Mouse (Mus musculus): ENCODE results near the gene Pde6d. TPM values are rescaled to one million over a fixed set of nuclear protein-coding genes. Genes with fewer than 3 reads are reported as not detected.
A peak's percentile ranks its signal among the peaks of the same experiment; 100 is the strongest.
"Not testable (repeated sequence)": the region's sequence is repeated elsewhere in the genome, so short reads cannot be mapped to it uniquely, and the experiment has no call there.

The Pde6d gene
- polyA plus RNA-seq, 1 experiment from 2014 or later = 44.0 TPM

DNA sequence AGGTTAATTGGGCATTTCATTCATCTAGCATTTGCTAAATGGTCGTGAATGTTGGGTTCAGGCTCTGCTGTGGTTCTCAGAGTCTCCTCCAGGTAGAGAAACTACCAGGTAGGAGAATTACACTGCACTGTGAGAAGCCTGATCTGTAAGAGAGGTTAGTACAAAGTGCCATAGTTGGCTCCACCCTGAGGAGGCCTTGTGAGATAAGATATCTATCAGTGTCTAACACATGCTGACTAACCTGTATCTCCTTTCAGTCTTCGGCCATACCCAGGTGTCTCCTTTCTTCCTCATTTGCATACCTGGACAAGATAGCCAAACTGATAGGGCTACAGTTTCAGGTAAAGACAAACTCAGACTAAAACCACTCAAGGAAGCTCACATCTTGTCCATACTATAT, 19.8 kb downstream of the Pde6d start:
- 42% methylated on average over 2 of the region's 2 CpGs for WGBS (ENCODE audit: insufficient replicate concordance)

DNA sequence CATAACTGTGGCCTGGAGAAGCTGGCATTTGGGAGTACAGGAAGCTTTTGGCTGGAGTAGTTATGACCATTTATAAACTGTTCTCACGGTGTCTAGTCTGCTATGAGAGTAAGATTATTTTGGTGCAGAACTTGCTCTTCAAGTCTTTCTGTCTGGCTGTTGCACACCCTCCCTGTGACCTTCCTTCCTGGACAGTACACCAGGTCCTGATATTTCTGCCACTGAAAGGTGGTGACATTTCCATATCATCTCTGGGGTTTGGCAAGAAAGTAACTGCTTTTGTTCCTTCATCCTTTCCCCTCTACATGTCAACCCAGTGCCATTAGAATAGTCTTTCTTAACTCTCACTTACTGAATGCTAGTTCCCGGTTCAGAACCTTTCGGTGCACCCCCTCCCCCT, 23.2 kb downstream of the Pde6d start:
- Histone ChIP-seq H3K27me3 (replicated peaks) (no peaks in the 10 kb centered on the region), H3K4me3 (no peak overlapping the region), H3K36me3 (peaks cover 31% of the 10 kb centered on the region), H3K4me2 (no peak overlapping the region), H3K9ac (no peak overlapping the region), H3K27ac (no peak overlapping the region), H3K9me3 (replicated peaks) (no peaks in the 10 kb centered on the region), H3K4me1 (peaks cover 34% of the 10 kb centered on the region)
- 67% methylated on average over 3 of the region's 3 CpGs for WGBS (ENCODE audit: insufficient replicate concordance)
- no peak for ATAC-seq

More for the DNA sequence above, 19.8 kb downstream of the Pde6d start:
- Histone ChIP-seq H3K27me3 (replicated peaks) (no peaks in the 10 kb centered on the region), H3K4me2 (no peak overlapping the region), H3K9me3 (replicated peaks) (no peaks in the 10 kb centered on the region), H3K4me1 (peaks cover 29% of the 10 kb centered on the region), H3K4me3 (no peak overlapping the region), H3K27ac (no peak overlapping the region), H3K36me3 (peaks cover 26% of the 10 kb centered on the region), H3K9ac (no peak overlapping the region)
- peak; percentile 59; the same call in 1 of the 2 replicates for ATAC-seq

DNA sequence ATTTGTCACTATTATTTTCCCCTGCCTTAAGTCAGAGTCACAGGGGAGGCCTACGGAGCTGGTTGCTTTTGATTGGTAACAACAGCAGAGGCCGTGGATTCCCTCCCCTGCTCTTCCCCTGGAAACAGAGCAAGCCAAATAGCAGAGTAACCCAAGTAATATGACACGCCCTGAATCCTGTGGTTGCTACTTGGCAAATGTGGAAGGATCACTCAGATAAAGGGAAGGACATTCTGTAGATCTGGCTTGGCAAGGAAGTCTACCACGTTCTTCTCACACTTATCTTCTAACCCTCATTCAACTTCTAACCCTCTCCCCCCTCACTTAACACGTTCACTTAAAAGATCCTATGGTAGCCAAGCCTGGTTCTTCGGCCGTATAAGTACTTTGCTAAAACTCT, 24.6 kb downstream of the Pde6d start:
- H3K27ac ChIP-seq = no peak overlapping the region
- peak overlapping the region; percentile 18; the same call in 1 of the 2 replicates for H3K4me2 ChIP-seq
- no peaks in the 10 kb centered on the region for H3K27me3 ChIP-seq (replicated peaks)
- 0 out of 2 replicates have a peak overlapping the region, but pooled peaks have one; percentile 39 for H3K9ac ChIP-seq
- 26% methylated on average over 7 of the region's 7 CpGs for WGBS (ENCODE audit: insufficient replicate concordance)
- peak; percentile 66 for ATAC-seq
- H3K4me3 ChIP-seq = no peak overlapping the region
- no peaks in the 10 kb centered on the region for H3K9me3 ChIP-seq (replicated peaks)
- peaks cover 32% of the 10 kb centered on the region for H3K4me1 ChIP-seq
- peaks cover 18% of the 10 kb centered on the region for H3K36me3 ChIP-seq

DNA sequence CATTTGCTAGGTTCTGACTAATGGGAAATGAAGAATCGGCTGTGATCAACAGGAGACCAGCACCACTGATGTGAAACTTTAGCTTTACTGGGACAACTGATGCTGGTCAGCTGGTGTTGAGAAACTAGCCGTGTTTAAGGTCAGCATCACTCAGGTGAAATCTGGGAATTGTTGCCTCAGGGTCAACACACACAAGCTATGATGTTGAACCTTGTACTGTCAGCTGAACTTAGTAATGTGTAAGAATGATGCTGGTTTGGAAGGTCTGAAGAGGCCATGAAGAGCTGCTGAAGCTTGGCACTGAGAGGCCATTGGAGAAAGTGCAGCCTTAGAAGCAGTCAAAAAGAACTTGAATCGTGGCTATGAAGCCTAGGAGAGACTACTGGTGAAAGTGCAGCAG, 26.8 kb downstream of the Pde6d start:
- Histone ChIP-seq H3K27me3 (replicated peaks) (no peaks in the 10 kb centered on the region), H3K27ac (no peak overlapping the region), H3K4me2 (no peak overlapping the region), H3K36me3 (peaks cover 13% of the 10 kb centered on the region), H3K4me1 (peaks cover 41% of the 10 kb centered on the region), H3K9me3 (replicated peaks) (no peaks in the 10 kb centered on the region), H3K9ac (no peak overlapping the region), H3K4me3 (no peak overlapping the region)
- ATAC-seq = no peak
- 76% methylated on average over 3 of the region's 3 CpGs for WGBS (ENCODE audit: insufficient replicate concordance)

DNA sequence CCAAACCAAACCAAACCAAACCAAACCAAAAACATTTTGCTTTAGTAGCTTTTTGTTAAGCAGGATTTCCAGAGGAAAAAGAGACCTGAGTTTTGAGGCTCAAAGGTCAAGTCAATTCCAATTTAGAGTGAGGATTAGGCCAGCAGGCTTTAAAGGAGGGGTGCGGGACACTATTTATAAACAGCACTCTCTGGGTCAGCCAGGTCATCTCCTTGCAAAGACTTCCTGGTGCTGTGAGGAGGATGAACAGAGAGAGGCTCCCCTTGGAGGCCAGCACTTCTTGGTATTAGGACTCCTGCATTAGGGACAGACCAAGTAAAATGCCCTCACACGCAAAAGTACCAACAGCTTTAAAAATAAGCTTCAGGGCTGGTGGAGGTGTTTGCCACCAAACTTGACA, 30.6 kb downstream of the Pde6d start:
- no peak overlapping the region for H3K4me2 ChIP-seq
- no peak overlapping the region for H3K9ac ChIP-seq
- H3K4me3 ChIP-seq = no peak overlapping the region
- H3K36me3 ChIP-seq = peaks cover 16% of the 10 kb centered on the region
- WGBS (ENCODE audit: insufficient replicate concordance) = 80% methylated on average over 2 of the region's 2 CpGs
- no peaks in the 10 kb centered on the region for H3K27me3 ChIP-seq (replicated peaks)
- no peak for ATAC-seq
- no peak overlapping the region for H3K27ac ChIP-seq
- peaks cover 25% of the 10 kb centered on the region for H3K4me1 ChIP-seq
- no peaks in the 10 kb centered on the region for H3K9me3 ChIP-seq (replicated peaks)

DNA sequence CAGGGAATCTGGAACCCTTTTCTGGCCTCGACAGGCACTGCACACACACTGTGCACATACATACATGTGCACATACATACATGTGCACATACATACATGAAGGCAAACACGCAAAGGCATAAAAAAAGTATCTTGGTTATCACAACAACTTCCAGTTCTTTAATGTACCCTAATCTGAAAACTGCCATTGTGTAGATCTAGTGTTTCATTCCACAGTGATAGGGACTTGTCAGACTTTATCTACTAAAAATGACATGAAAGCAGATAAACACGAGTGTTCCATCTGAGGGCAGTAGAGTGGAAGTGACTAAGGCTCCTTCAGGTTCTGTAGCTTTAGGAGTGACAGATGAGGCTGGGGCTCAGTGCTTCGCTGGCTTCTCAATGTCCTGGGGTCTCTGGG, 31.1 kb downstream of the Pde6d start:
- Histone ChIP-seq H3K27me3 (replicated peaks) (no peaks in the 10 kb centered on the region), H3K4me3 (no peak overlapping the region), H3K4me1 (peaks cover 25% of the 10 kb centered on the region), H3K27ac (no peak overlapping the region), H3K4me2 (no peak overlapping the region), H3K9ac (no peak overlapping the region), H3K9me3 (replicated peaks) (no peaks in the 10 kb centered on the region), H3K36me3 (peaks cover 16% of the 10 kb centered on the region)
- WGBS (ENCODE audit: insufficient replicate concordance) = 59% methylated on average over 4 of the region's 4 CpGs
- ATAC-seq = no peak

DNA sequence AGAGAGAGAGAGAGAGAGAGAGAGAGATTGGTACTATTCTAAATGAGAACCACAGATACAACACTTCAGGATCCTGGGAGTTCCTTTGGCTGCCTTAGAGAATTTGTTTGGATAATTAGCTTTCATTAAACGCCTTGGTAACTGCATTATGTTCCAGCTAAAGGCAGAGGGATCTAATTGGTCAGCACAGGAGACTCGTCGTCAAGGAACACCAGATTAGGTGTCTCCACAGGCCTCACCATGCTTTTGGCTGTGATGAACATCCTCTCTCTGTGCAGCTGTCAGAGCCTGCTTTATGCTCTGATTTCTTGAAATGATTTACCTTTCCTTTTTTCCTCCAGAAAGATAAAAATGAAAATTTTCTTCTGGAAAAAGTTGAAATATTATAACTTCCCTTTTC, 35.6 kb downstream of the Pde6d start:
- peaks cover 59% of the 10 kb centered on the region for H3K36me3 ChIP-seq
- H3K4me1 ChIP-seq = peaks cover 34% of the 10 kb centered on the region
- no peak overlapping the region for H3K9ac ChIP-seq
- H3K4me2 ChIP-seq = no peak overlapping the region
- H3K27me3 ChIP-seq (replicated peaks) = no peaks in the 10 kb centered on the region
- 74% methylated on average over 3 of the region's 3 CpGs for WGBS (ENCODE audit: insufficient replicate concordance)
- no peak for ATAC-seq
- no peaks in the 10 kb centered on the region for H3K9me3 ChIP-seq (replicated peaks)
- H3K27ac ChIP-seq = no peak overlapping the region
- H3K4me3 ChIP-seq = no peak overlapping the region

DNA sequence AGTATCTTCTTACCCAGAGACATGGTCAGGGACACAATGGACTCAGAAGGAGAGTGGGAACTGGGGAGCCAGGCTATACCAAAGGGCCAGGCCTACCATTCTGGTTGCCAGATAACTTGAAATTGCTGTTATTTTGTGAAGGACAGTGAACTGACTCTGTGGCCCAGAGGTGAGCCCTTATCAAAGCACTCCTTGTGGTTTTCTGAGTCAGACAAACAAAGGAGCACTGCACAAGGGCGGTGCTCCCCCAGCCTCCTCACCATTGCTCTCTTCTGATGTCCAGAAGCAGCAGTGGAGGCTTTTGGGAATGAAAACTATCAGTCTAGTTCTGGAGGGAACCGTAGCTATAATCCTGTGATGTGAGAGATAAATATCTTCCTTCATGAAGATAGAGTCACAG, 39.8 kb downstream of the Pde6d start:
- ATAC-seq = peak; percentile 54; the same call in 1 of the 2 replicates
- Histone ChIP-seq H3K36me3 (peaks cover 58% of the 10 kb centered on the region), H3K27ac (0 out of 2 replicates have a peak overlapping the region, but pooled peaks have one; percentile 22), H3K9ac (no peak overlapping the region), H3K4me1 (peaks cover 15% of the 10 kb centered on the region; the same call in 1 of the 2 replicates), H3K27me3 (replicated peaks) (no peaks in the 10 kb centered on the region), H3K9me3 (replicated peaks) (no peaks in the 10 kb centered on the region), H3K4me3 (no peak overlapping the region), H3K4me2 (no peak overlapping the region)
- WGBS (ENCODE audit: insufficient replicate concordance) = 40% methylated on average over 2 of the region's 2 CpGs

DNA sequence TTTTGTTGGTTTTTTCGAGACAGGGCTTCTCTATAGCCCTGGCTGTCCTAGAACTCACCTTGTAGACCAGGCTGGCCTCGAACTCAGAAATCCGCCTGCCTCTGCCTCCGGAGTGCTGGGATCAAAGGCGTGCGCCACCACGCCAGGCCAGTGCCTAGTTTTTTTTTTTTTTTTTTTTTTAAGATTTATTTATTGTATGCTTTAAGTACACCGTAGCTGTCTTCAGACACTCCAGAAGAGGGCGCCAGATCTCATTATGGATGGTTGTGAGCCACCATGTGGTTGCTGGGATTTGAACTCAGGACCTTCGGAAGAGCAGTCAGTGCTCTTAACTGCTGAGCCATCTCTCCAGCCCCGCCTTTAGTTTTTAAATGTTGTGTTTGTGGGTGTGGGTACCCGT, 42.8 kb downstream of the Pde6d start:
- H3K27ac ChIP-seq; ATAC-seq; H3K9ac ChIP-seq; H3K4me3 ChIP-seq; H3K27me3 ChIP-seq (replicated peaks); H3K9me3 ChIP-seq (replicated peaks); H3K4me2 ChIP-seq: not testable (repeated sequence)
- 79% methylated on average over 12 of the region's 12 CpGs for WGBS (ENCODE audit: insufficient replicate concordance)
- Histone ChIP-seq H3K4me1 (peaks cover 15% of the 10 kb centered on the region; the same call in 1 of the 2 replicates), H3K36me3 (peaks cover 32% of the 10 kb centered on the region)

DNA sequence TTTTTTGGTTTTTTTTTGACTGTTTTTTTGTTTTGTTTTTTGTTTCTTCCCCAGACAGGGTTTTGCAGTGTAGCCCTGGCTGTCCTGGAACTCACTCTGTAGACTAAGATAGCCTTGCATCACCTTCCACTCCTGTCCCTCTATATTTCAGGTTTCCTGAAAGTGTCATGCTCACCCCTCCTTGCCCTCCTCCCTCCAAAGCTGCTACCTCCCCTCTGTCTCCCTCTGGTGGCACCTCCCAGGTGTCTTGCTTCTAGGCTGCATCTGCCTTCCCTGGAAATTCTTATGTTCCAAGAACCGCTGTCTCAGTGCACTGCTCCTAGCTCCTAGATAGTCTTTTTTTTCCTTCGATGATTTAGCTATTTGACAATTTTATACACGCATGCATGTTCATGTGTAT, 44.0 kb downstream of the Pde6d start:
- H3K4me1 ChIP-seq = peaks cover 15% of the 10 kb centered on the region; the same call in 1 of the 2 replicates
- peaks cover 24% of the 10 kb centered on the region for H3K36me3 ChIP-seq
- no peak overlapping the region for H3K4me3 ChIP-seq
- no peak overlapping the region for H3K27ac ChIP-seq
- no peaks in the 10 kb centered on the region for H3K9me3 ChIP-seq (replicated peaks)
- no peak overlapping the region for H3K9ac ChIP-seq
- H3K27me3 ChIP-seq (replicated peaks) = no peaks in the 10 kb centered on the region
- WGBS (ENCODE audit: insufficient replicate concordance) = 68% methylated on average over 3 of the region's 3 CpGs
- ATAC-seq = no peak
- H3K4me2 ChIP-seq = no peak overlapping the region

DNA sequence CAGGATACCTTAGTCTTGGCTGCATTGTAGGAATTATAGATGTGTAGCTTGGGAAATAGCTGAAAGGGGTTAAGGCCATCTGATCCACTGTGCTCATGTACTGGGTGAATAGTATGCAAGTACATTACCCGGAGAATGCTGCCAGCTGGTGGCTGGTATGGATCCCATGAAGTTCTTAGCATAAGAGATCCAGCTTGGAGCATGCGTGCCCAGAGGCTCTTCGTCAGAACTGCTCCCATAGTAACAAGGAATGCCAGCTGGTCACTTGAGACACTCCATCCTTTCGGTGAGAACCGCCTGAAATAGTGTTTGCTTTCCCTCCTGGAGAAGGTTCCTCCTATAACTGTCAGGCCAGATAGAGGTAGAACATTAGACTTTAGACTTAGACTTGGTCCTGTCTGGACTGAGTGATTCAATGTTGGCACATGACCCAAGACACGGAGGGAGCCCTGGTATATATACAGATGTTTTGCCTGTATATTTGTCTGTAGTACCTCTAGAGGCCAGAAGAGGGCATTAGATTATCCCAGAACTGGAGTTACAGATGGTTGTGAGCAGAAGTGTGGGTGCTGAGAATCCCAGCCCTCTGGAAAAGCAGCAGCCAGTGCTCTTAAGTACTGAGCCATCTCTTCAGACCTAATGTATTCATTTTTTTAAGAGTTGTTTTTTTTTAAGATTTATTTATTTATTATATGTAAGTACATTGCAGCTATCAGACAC, 48.9 kb downstream of the Pde6d start:
- H3K27ac ChIP-seq = no peak overlapping the region
- H3K27me3 ChIP-seq (replicated peaks) = no peaks in the 10 kb centered on the region
- H3K4me3 ChIP-seq = no peak overlapping the region
- no peaks in the 10 kb centered on the region for H3K9me3 ChIP-seq (replicated peaks)
- WGBS (ENCODE audit: insufficient replicate concordance) = 87% methylated on average over 6 of the region's 6 CpGs
- H3K4me1 ChIP-seq = peaks cover 37% of the 10 kb centered on the region
- H3K9ac ChIP-seq = no peak overlapping the region
- ATAC-seq = no peak
- H3K36me3 ChIP-seq = peaks cover 33% of the 10 kb centered on the region
- H3K4me2 ChIP-seq = no peak overlapping the region

DNA sequence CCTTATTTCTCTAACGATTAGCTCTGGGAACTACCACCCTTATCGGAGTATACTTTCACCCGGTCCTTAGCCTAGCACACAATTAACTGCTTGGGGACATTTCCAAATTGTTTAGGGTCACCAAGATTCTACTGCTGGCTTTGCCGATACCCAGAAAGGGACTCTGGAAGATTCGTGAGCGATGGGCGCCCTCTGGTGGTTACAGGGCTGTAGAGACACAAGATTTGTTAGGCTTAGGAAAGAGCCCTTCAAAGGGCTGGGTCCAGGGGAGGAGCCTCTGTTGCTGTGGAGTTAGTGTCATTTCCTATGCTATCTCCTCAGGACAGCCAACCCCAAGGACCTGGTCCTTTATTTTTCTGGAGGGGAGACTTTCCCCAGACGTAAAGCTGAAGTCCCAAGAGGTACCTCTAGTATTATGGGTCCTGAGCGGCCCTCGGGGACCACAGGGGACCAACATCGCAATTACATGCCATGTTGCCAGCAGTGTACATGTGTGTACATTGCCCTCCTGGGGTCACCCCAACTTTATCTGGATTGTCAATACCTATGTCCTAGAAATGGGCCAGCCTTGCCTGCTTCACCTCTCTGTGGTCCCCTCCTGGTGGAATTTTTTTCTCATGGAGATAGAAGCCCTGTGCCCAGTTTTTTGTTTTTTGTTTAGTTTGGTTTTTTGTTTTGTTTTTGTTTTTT, 49.9 kb downstream of the Pde6d start:
- Histone ChIP-seq H3K4me3 (no peak overlapping the region), H3K27ac (peak overlapping the region; percentile 73), H3K4me2 (peak overlapping the region; percentile 15), H3K4me1 (peaks cover 37% of the 10 kb centered on the region), H3K9me3 (replicated peaks) (no peaks in the 10 kb centered on the region), H3K27me3 (replicated peaks) (no peaks in the 10 kb centered on the region), H3K36me3 (peaks cover 43% of the 10 kb centered on the region), H3K9ac (no peak overlapping the region)
- 26% methylated on average over 11 of the region's 11 CpGs for WGBS (ENCODE audit: insufficient replicate concordance)
- ATAC-seq = peak; percentile 60

Measured in liver, embryonic 12.5 days (tissue).